In genomic region chr17:35537421-35537820, GRCm38 (mm10) we compare ENCODE assay signal across 27 mouse cellular contexts. TPM values are rescaled to one million over a fixed set of nuclear protein-coding genes. Genes with fewer than 3 reads are reported as not detected.
A peak's percentile ranks its signal among the peaks of the same experiment; 100 is the strongest.
DNase-seq lines count a peak whose midpoint lies in the region; ATAC-seq and TF ChIP-seq lines count a peak whose summit lies in the region.
"Had no signal": no experiment of that assay in that cellular context is flagged by ENCODE, and none has a peak within 500 bp of the region (broad histone marks: within the 10 kb centered on the region; RNA-seq: fewer than 3 reads in every experiment).

No protein-coding gene starts in this region.

- intact Hi-C loops in heart, postnatal 14 days (cut with DNase I): no loop called here

- peak; percentile 47; the same call in 1 of the 2 replicates for ATAC-seq in intestine, postnatal 0 days
- ATAC-seq in intestine, embryonic 16.5 days: no peak
- ATAC-seq: CD4-positive, CD25-positive, alpha-beta regulatory T cell, adult 4 months; forebrain, embryonic 15.5 days; hindbrain, embryonic 16.5 days had no signal

- 65% methylated on average over 4 of the region's 4 CpGs for WGBS in intestine, postnatal 0 days
- whole genome bisulfite sequencing in intestine, embryonic 16.5 days: 81% methylated on average over 4 of the region's 4 CpGs

- no peaks in the 10 kb centered on the region for H3K9me3 ChIP-seq in intestine, postnatal 0 days (ENCODE audit: control insufficient read depth)
- H3K9me3 ChIP-seq in intestine, embryonic 16.5 days (ENCODE audit: control insufficient read depth, low read length): no peaks in the 10 kb centered on the region
- H3K9me3 ChIP-seq: embryonic facial prominence, embryonic 12.5 days; forebrain, embryonic 15.5 days; G1E; heart, embryonic 13.5 days; hindbrain, embryonic 12.5 days had no signal

- no peak overlapping the region for H3K4me2 ChIP-seq in intestine, postnatal 0 days (replicated peaks; ENCODE audit: low read depth)
- H3K4me2 ChIP-seq in intestine, embryonic 16.5 days (ENCODE audit: low read depth, low read length): no peak overlapping the region
- H3K4me2 ChIP-seq: embryonic facial prominence, embryonic 12.5 days; forebrain, embryonic 15.5 days; heart, embryonic 13.5 days; hindbrain, embryonic 12.5 days had no signal

- H3K36me3 ChIP-seq in intestine, postnatal 0 days (ENCODE audit: control insufficient read depth, insufficient read depth): no peaks in the 10 kb centered on the region
- H3K36me3 ChIP-seq in intestine, embryonic 16.5 days (ENCODE audit: control insufficient read depth, insufficient read depth, low read length): no peaks in the 10 kb centered on the region
- H3K36me3 ChIP-seq: embryonic facial prominence, embryonic 12.5 days; forebrain, embryonic 15.5 days; G1E; heart, embryonic 13.5 days; hindbrain, embryonic 12.5 days had no signal

- no peak overlapping the region for H3K4me3 ChIP-seq in intestine, postnatal 0 days (ENCODE audit: low read depth, low read length)
- H3K4me3 ChIP-seq in intestine, embryonic 16.5 days (ENCODE audit: low read length): no peak overlapping the region
- H3K4me3 ChIP-seq: embryonic facial prominence, embryonic 12.5 days; forebrain, embryonic 15.5 days; heart, embryonic 13.5 days; hindbrain, embryonic 12.5 days had no signal

- no peaks in the 10 kb centered on the region for H3K27me3 ChIP-seq in intestine, postnatal 0 days (replicated peaks; ENCODE audit: control insufficient read depth, insufficient read depth, low read length)
- H3K27me3 ChIP-seq in intestine, embryonic 16.5 days (replicated peaks; ENCODE audit: control insufficient read depth, insufficient read depth, low read length): no peaks in the 10 kb centered on the region
- H3K27me3 ChIP-seq: embryonic facial prominence, embryonic 12.5 days; forebrain, embryonic 15.5 days had no signal

- peak; percentile 47 to 50 for DNase-seq in right cerebral cortex, adult 2 months (ENCODE audit: low spot score in 2 of 2)
- no peak for DNase-seq in right cerebral cortex, postnatal 4 days
- DNase-seq in NIH3T3 (ENCODE audit: low read depth): peak; percentile 73
- no peak for DNase-seq in layer of hippocampus, postnatal 14 days (ENCODE audit: low spot score in 2 of 2)
- no peak for DNase-seq in heart, postnatal 14 days
- DNase-seq: adrenal gland, postnatal 10 days; B cell, adult 2 months; cerebellum, adult 11-12 months; cerebellum, adult 9-10 months; cerebellum, postnatal 25 days; gastrocnemius, postnatal 36 days; heart, adult 11 months; heart, postnatal 4 days had no signal

- H3K9ac ChIP-seq in intestine, postnatal 0 days (ENCODE audit: low read depth, low read length): no peak overlapping the region
- H3K9ac ChIP-seq in intestine, embryonic 16.5 days (ENCODE audit: low read depth, low read length): no peak overlapping the region
- H3K9ac ChIP-seq: embryonic facial prominence, embryonic 12.5 days; forebrain, embryonic 15.5 days; heart, embryonic 13.5 days; hindbrain, embryonic 12.5 days had no signal

- no peak for TF ChIP-seq CTCF in intestine, postnatal 0 days (IDR thresholded peaks at IDR 0.05; ENCODE audit: low read depth)

- H3K4me1 ChIP-seq in intestine, postnatal 0 days (replicated peaks; ENCODE audit: control insufficient read depth, insufficient read depth, low read length): no peaks in the 10 kb centered on the region
- H3K4me1 ChIP-seq in intestine, embryonic 16.5 days (ENCODE audit: control insufficient read depth, insufficient read depth, low read length): no peaks in the 10 kb centered on the region
- H3K4me1 ChIP-seq: embryonic facial prominence, embryonic 12.5 days; forebrain, embryonic 15.5 days had no signal

- H3K27ac ChIP-seq in intestine, postnatal 0 days (ENCODE audit: low read depth, low read length): no peak overlapping the region
- H3K27ac ChIP-seq in intestine, embryonic 16.5 days (ENCODE audit: low read length): no peak overlapping the region
- H3K27ac ChIP-seq: embryonic facial prominence, embryonic 12.5 days; forebrain, embryonic 15.5 days; heart, embryonic 13.5 days; hindbrain, embryonic 12.5 days had no signal

RNA-seq across cellular contexts. Expression of gene Psors1c2, which starts 4.4 kb away (rescaled TPM):
- not detected in 2 replicates for polyA plus RNA-seq in intestine, postnatal 0 days (2015; fragmentation: Nextera tagmentation; extraction: Ambion mirVana)
- 0.66 and 0.81 TPM in 2 replicates for polyA plus RNA-seq in intestine, embryonic 16.5 days (2015; fragmentation: Nextera tagmentation; extraction: Ambion mirVana)
- under 1 TPM in 1 of 2 experiments, not detected in 1; 0.55 TPM for total RNA-seq in layer of hippocampus, postnatal 14 days (2021)
- not detected for total RNA-seq in heart, postnatal 14 days (2021)
- total RNA-seq: adrenal gland, postnatal 10 days; gastrocnemius, adult 8-10 months; gastrocnemius, postnatal 36 days; heart, postnatal 4 days had no signal

RNA-seq across cellular contexts. Expression of gene Cdsn, which starts 14.5 kb away (rescaled TPM):
- 0.22 and 0.40 TPM in 2 replicates for polyA plus RNA-seq in intestine, postnatal 0 days (2015; fragmentation: Nextera tagmentation; extraction: Ambion mirVana)
- 0.10 TPM in 2 replicates for polyA plus RNA-seq in intestine, embryonic 16.5 days (2015; fragmentation: Nextera tagmentation; extraction: Ambion mirVana)
- total RNA-seq in layer of hippocampus, postnatal 14 days (2021): under 1 TPM; 0.14 to 0.44 TPM
- total RNA-seq in heart, postnatal 14 days (2021): under 1 TPM; 0.15 to 0.17 TPM
- total RNA-seq: G1E; gastrocnemius, postnatal 36 days had no signal
- polyA plus RNA-seq: CD4-positive, CD25-positive, alpha-beta regulatory T cell, adult 4 months; forebrain, embryonic 11.5 days; G1E had no signal

RNA-seq across cellular contexts. Expression of gene Cchcr1, which starts 20.5 kb away (rescaled TPM):
- 4.8 and 5.0 TPM in 2 replicates for polyA plus RNA-seq in intestine, postnatal 0 days (2015; fragmentation: Nextera tagmentation; extraction: Ambion mirVana)
- 12.5 and 15.7 TPM in 2 replicates for polyA plus RNA-seq in intestine, embryonic 16.5 days (2015; fragmentation: Nextera tagmentation; extraction: Ambion mirVana)
- total RNA-seq in layer of hippocampus, postnatal 14 days (2021): 1 to 10 TPM; 6.1 to 6.5 TPM
- 1 to 10 TPM; 4.2 to 4.3 TPM for total RNA-seq in heart, postnatal 14 days (2021)

RNA-seq across cellular contexts. Expression of gene Tcf19, which starts 20.8 kb away (rescaled TPM):
- polyA plus RNA-seq in intestine, postnatal 0 days (2015; fragmentation: Nextera tagmentation; extraction: Ambion mirVana): 23.0 and 24.2 TPM in 2 replicates
- 57.7 and 68.3 TPM in 2 replicates for polyA plus RNA-seq in intestine, embryonic 16.5 days (2015; fragmentation: Nextera tagmentation; extraction: Ambion mirVana)
- total RNA-seq in layer of hippocampus, postnatal 14 days (2021): 1 to 10 TPM; 5.3 to 6.5 TPM
- total RNA-seq in heart, postnatal 14 days (2021): 1 to 10 TPM; 6.0 to 7.9 TPM

RNA-seq across cellular contexts. Expression of gene 2300002M23Rik, which starts 29.8 kb away (rescaled TPM):
- polyA plus RNA-seq in intestine, postnatal 0 days (2015; fragmentation: Nextera tagmentation; extraction: Ambion mirVana): not detected in 2 replicates
- polyA plus RNA-seq in intestine, embryonic 16.5 days (2015; fragmentation: Nextera tagmentation; extraction: Ambion mirVana): not detected in 2 replicates
- not detected for total RNA-seq in layer of hippocampus, postnatal 14 days (2021)
- total RNA-seq in heart, postnatal 14 days (2021): not detected
- total RNA-seq: adrenal gland, postnatal 10 days; adrenal gland, postnatal 4 days; gastrocnemius, adult 8-10 months; gastrocnemius, postnatal 36 days; heart, postnatal 4 days had no signal
- polyA plus RNA-seq: CD4-positive, CD25-positive, alpha-beta regulatory T cell, adult 4 months; cortical plate, adult 2 months; embryonic facial prominence, embryonic 12.5 days; forebrain, embryonic 11.5 days; forebrain, embryonic 15.5 days; G1E; heart, embryonic 13.5 days; heart, postnatal 0 days; hindbrain, embryonic 12.5 days had no signal

Comparison
In these comparisons a context has a peak if more than half of its experiments do, and no peak if none do; other contexts are left out.
1. DNase-seq: peak in right cerebral cortex, adult 2 months (2 of 2) and NIH3T3 (single experiment); none in right cerebral cortex, postnatal 4 days (single experiment), layer of hippocampus, postnatal 14 days (0 of 2) and heart, postnatal 14 days (0 of 2).